Mouse (Mus musculus) T-helper 2 cell (primary cell): ENCODE measurements at regions not wholly inside any gene's neighbourhood (a gene's known extent, or its start where the extent isn't known, plus 50 kb on each side); places are given as distances from the start of the nearest gene placed in this dataset.

Source experiments
- in situ Hi-C: fragments of 300-600 bp; cut with MboI, MseI; formaldehyde crosslinking; loops from one replicate; pipeline ENCODE4 v1.15.1; 2025; ENCODE audit warnings: high pct_unique_total_duplicates

- in situ Hi-C loops, result no loop called here
Measured at GRCm38 (mm10) chr5:111897568-111897967, 163.8 kb downstream of the Gm26897 start.

GRCm38 (mm10) chr5:111898482-111898881 is 164.8 kb downstream of the Gm26897 start:
- in situ Hi-C loops, result no loop called here

- in situ Hi-C loops, result no loop called here
Measured at GRCm38 (mm10) chr5:111901197-111901596, 167.5 kb downstream of the Gm26897 start.

- in situ Hi-C loops, result no loop called here
Measured at GRCm38 (mm10) chr5:111901678-111902077, 168.0 kb downstream of the Gm26897 start.

- in situ Hi-C loops, result no loop called here
Measured at GRCm38 (mm10) chr5:111908085-111908484, 174.4 kb downstream of the Gm26897 start.

- in situ Hi-C loops, result no loop called here
Measured at GRCm38 (mm10) chr5:111910514-111910913, 176.8 kb downstream of the Gm26897 start.

GRCm38 (mm10) chr5:111913354-111913753 is 179.6 kb downstream of the Gm26897 start:
- in situ Hi-C loops, result no loop called here

- in situ Hi-C loops, result no loop called here
Measured at GRCm38 (mm10) chr5:111914296-111914695, 180.6 kb downstream of the Gm26897 start.

GRCm38 (mm10) chr5:111917643-111918252 is 184.0 kb downstream of the Gm26897 start:
- in situ Hi-C loops, result no loop called here

GRCm38 (mm10) chr5:111918888-111919287 is 185.2 kb downstream of the Gm26897 start:
- in situ Hi-C loops, result no loop called here

- in situ Hi-C loops, result no loop called here
Measured at GRCm38 (mm10) chr5:111922991-111923701, 189.4 kb downstream of the Gm26897 start.

- in situ Hi-C loops, result loop anchor here (25.0 kb wide), 1 partner anchor 237 kb away; no protein-coding TSS in a partner anchor
Measured at GRCm38 (mm10) chr5:111925757-111926156, 192.0 kb downstream of the Gm26897 start.

- in situ Hi-C loops, result loop anchor here (25.0 kb wide), 1 partner anchor 233 kb away; no protein-coding TSS in a partner anchor
Measured at GRCm38 (mm10) chr5:111929180-111929990, 195.7 kb downstream of the Gm26897 start.

- in situ Hi-C loops, result loop anchor here (25.0 kb wide), 1 partner anchor 232 kb away; no protein-coding TSS in a partner anchor
Measured at GRCm38 (mm10) chr5:111929991-111930339, 196.2 kb downstream of the Gm26897 start.

GRCm38 (mm10) chr5:111931733-111932132 is 198.0 kb downstream of the Gm26897 start:
- in situ Hi-C loops, result loop anchor here (25.0 kb wide), 1 partner anchor 231 kb away; no protein-coding TSS in a partner anchor

GRCm38 (mm10) chr5:111935381-111936134 is 201.8 kb downstream of the Gm26897 start:
- in situ Hi-C loops, result loop anchor here (25.0 kb wide), 1 partner anchor 227 kb away; no protein-coding TSS in a partner anchor

- in situ Hi-C loops, result loop anchor here (25.0 kb wide), 1 partner anchor 220 kb away; no protein-coding TSS in a partner anchor
Measured at GRCm38 (mm10) chr5:111941831-111942230, 208.1 kb downstream of the Gm26897 start.

GRCm38 (mm10) chr5:111942792-111943191 is 209.1 kb downstream of the Gm26897 start:
- in situ Hi-C loops, result loop anchor here (25.0 kb wide), 1 partner anchor 220 kb away; no protein-coding TSS in a partner anchor

GRCm38 (mm10) chr5:111943337-111944162 is 209.8 kb downstream of the Gm26897 start:
- in situ Hi-C loops, result loop anchor here (25.0 kb wide), 1 partner anchor 219 kb away; no protein-coding TSS in a partner anchor
